Mouse (Mus musculus): ENCODE results near the gene Fndc10.
"Not testable (repeated sequence)": the region's sequence is repeated elsewhere in the genome, so short reads cannot be mapped to it uniquely, and the experiment has no call there.

The Fndc10 gene

GRCm38 (mm10) chr4:155738262-155738661 lies 44.1 kb downstream of the Fndc10 start:
- DNase-seq, result no peak

- DNase-seq, result no peak
Measured at GRCm38 (mm10) chr4:155739152-155739551, 45.0 kb downstream of the Fndc10 start.

GRCm38 (mm10) chr4:155739741-155740636 lies 45.8 kb downstream of the Fndc10 start:
- DNase-seq, result no peak

GRCm38 (mm10) chr4:155740681-155741080 lies 46.5 kb downstream of the Fndc10 start:
- not testable (repeated sequence) for DNase-seq

GRCm38 (mm10) chr4:155742684-155743083 lies 48.5 kb downstream of the Fndc10 start:
- DNase-seq, result no peak

- DNase-seq, result no peak
Measured at GRCm38 (mm10) chr4:155744474-155744873, 50.3 kb downstream of the Fndc10 start.

GRCm38 (mm10) chr4:155745136-155745535 lies 51.0 kb downstream of the Fndc10 start:
- DNase-seq, result no peak

Data from thymus, adult 18-20 months (tissue).